Mouse (Mus musculus) megakaryocyte progenitor cell, adult 5-6 weeks (primary cell): ENCODE data around the gene Grin3a. TPM values are rescaled to one million over a fixed set of nuclear protein-coding genes. Genes with fewer than 3 reads are reported as not detected.

Experiments used
- ATAC-seq: replicated peaks from 2 replicates; pipeline ENCODE4 v1.8.0; 2016; ENCODE audit warnings: mild to moderate bottlenecking, moderate TSS enrichment, inconsistent platforms; ENCODE audit not compliant: poor library complexity
- total RNA-seq, 2 experiments: library from RNA; stranded (forward) in 1 of 2; stranded (reverse) in 1 of 2; fragments of 157-497, 149-512 nt in 1 of 2; fragments of 200-1000 nt in 1 of 2; gene quantifications; 2 replicates each; pipeline versions ENCODE4 v1.2.3 to v1.2.4; 2015 to 2017

The Grin3a gene
- total RNA-seq (2015) (0.07 TPM in 1 of 2 replicates, not detected in the other), total RNA-seq (2017) (not detected in 2 replicates)

GRCm38 (mm10) chr4:49845612-49845985 lies at the start of gene Grin3a:
Gene Grin3a, minus strand, starts transcription at chr4:49845744.
- peak; percentile 61 for ATAC-seq

DNA sequence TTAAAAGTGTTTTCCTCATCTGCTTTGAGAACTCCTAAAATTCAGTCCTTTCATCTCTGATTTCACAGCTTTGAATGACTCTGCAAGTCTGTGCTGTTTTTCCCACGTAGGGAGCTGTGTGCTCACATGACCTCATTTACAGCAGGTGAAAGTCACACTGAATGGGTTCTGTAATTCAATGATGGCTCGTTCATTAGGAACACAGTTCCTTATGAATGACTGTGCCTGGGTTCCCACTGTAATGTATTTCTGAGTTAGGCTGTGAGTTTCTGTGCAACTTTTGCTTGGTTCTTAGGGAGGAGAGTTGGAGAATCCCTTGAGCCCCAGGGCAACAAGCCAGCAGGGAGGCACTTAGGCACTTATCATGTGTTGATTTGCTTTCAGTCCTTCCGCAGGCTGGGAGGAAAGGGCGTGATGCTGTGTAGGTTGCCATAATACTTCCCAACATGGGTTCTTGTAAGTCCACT lies 46.3 kb upstream of the Grin3a start:
- no peak for ATAC-seq

DNA sequence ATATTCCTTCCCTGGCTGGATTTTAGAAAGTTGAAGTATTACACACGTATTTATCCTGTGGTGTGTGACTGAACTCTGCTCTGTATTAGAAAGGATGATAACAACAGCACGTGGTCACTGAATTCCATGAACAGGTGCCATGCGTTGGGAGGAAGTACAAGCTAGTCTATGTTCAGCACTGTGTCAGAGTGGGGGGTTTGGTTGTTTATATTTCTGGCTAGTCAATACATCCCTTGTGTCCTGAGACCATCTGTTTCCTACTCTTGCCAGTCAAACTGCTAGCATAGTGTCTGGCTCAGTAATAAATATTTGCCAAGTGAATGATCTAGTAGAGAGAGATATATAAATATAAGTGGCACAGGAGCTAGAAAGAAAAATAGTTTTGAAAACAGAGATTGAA lies 31.5 kb upstream of the Grin3a start:
- no peak for ATAC-seq

DNA sequence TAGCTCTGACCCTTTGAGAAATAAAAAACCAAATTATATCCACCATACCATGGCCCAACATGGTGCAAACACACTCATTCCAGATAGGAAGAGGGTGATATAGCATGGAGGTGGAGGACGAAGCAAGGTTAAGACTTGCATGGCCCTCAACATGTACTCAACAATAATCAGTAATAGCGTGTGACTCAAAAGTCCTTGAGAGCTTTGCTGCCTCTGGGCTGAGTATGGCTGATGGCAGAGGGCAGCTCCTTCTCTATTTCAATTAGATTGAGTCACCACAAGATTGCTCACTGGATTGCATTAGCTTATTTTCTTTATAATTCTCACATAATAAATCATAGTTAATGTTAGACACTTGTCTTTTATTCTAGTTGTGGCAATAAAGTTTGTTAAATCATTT lies 15.1 kb upstream of the Grin3a start:
- no peak for ATAC-seq

GRCm38 (mm10) chr4:49844828-49845611 lies 524 bp downstream of the Grin3a start:
- ATAC-seq = no peak; the same call in 1 of the 2 replicates

- ATAC-seq = no peak
These were observed 1.2 kb downstream of the Grin3a start for GRCm38 (mm10) chr4:49844274-49844827.

GRCm38 (mm10) chr4:49843787-49844186 lies 1.8 kb downstream of the Grin3a start:
- no peak; the same call in 1 of the 2 replicates for ATAC-seq

- no peak for ATAC-seq
These were observed 13.5 kb downstream of the Grin3a start for GRCm38 (mm10) chr4:49832035-49832434.

GRCm38 (mm10) chr4:49813852-49814251 lies 31.7 kb downstream of the Grin3a start:
- ATAC-seq = no peak

- no peak for ATAC-seq
These were observed 38.8 kb downstream of the Grin3a start for GRCm38 (mm10) chr4:49806791-49807190.

- no peak for ATAC-seq
These were observed 46.2 kb downstream of the Grin3a start for GRCm38 (mm10) chr4:49799338-49799737.

DNA sequence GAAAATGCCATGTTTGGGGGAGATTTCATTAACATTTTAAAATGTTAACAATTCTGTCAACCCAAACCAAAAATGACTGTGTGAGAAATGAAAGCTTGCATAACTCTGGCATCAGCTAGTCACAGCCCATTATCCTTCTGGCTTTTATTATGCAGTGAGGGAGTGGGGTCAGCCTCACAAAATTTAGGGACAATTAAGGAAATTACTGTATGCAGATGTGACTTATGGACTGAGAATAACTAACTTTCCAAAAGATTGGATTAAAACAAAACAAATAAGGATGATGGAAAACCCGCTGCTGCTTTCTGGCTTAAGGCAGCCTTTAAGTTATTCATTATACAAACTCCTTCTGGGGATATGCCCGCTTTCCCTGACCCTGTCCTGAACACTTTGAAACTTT lies 56.6 kb downstream of the Grin3a start:
- no peak for ATAC-seq

- ATAC-seq = peak; percentile 72
These were observed 102.7 kb downstream of the Grin3a start for GRCm38 (mm10) chr4:49742847-49743246.

- peak; percentile 80 for ATAC-seq
These were observed 103.6 kb downstream of the Grin3a start for GRCm38 (mm10) chr4:49741942-49742341.

DNA sequence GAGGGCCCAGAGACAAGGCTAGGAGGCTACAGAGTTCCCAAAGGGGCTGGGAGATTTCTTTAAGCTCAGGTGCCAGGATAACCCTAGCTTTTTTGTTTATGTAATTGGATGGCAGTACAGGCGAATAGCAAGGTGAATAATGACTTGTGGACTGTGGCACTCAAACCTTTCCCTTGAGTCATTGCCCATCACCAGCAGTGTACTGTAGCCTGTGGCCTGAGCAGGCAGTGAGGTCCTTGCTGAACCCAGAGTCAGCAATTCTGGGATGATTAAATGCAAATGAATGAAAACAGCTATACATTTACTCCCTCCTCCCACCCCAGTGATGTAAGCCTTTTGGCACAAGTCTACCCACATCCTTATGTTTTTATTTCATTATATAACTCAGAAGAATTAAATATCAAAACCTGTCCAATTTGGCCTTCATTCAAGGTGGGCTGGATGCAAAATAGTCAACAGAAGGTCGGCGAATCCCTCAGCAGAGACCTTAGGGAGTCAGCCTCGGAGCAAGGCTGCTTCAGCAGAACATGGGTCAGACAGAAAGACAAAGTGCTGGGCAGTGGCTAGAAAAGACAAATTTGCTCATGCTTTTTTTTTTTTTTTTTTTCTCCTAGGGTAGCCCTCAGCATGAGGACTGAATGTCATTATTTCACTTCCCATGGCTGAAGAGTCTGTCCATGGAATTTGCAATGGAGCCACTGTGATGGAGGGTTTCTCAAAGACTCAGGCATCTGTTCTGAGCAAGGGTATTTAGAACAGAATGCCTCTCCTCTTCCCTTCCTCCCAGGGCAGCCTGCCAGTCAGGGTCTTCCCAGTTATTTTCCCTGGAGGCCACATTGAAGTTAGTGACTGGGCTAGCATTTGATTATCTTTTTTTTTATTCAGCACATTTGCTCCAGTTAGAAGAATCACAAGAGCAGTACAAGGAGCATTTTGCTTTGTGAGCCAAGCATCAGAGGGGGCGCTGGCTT lies 104.5 kb downstream of the Grin3a start:
- ATAC-seq = no peak

DNA sequence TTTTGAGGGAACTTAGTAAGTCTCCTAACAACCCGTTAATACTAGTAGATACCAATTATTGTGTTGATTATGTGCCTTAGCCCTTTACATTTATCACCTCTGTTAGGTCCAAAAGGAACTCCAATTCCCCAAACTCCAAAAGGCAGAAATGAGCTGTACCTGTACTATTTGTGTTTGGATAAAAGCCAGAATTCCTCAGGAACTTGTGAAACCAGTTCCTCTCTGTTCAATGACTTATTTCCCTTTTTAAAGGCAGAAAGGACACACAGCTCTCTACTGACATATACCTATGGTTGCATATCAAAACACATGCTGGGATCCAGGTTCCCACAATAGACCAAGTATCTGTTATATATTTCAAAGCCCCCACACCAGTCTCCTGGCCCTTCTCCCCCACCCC lies 106.0 kb downstream of the Grin3a start:
- ATAC-seq = 0 out of 2 replicates have a peak, but pooled peaks have one; percentile 23

DNA sequence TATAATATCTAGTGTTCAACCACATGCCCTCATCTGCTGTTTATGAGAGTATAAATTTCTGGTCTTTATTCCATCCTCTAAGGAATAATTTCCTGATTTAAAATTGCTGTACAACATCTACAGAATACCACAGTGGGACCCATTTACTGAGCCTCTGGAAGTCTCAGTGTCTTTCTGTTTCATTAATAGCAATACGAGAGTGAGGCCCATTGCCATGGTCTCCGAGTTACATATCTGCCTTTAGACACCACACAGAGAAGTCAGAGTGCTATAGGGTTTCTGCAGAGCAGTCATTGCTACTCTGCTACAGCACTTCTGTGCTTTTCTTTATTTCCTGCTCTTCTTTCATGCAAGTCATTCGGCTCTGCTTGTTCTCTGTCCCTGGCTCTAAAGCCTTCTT lies 116.2 kb downstream of the Grin3a start:
- ATAC-seq = no peak

GRCm38 (mm10) chr4:49723908-49724307 lies 121.6 kb downstream of the Grin3a start:
- 0 out of 2 replicates have a peak, but pooled peaks have one; percentile 20 for ATAC-seq

- no peak for ATAC-seq
These were observed 153.9 kb downstream of the Grin3a start for GRCm38 (mm10) chr4:49691405-49692194.

DNA sequence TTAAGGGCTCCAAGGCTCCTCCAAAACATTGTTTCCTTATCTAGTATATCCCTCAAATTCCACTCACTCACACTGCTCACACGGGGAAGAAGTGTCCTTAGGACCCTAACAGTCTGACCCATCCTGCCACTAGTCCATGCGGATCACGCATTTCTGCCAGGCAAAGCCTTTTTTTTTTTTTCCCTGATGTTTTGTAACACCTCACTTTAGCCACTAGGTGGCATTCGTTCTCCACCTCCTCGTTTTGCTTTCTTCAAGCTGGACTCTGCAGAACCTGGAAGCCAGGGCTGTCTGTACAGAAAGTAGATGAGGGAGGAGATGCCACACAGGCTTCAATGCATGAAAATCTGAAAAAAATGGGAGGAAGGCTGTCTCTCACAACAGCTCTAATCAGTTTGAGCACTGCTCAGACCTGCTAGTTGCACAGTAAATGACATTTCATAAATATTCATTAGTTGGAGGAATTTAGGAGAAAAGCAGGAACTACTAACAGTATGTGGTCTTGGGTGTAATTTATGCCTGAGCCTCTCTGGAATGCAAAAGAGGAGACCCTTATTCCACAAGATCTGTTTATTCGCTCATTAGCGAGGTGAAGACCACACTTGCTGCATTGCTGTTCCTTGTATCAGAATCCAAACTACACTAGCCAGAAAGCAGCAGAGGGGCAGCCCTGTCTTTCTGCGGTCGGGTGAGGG lies 156.8 kb downstream of the Grin3a start:
- peak; percentile 96 for ATAC-seq
